12 mouse cellular contexts compared by ENCODE assay signal in genomic region chr2:114622550-114622939, GRCm38 (mm10). TPM values are rescaled to one million over a fixed set of nuclear protein-coding genes. Genes with fewer than 3 reads are reported as not detected.
DNase-seq lines count a peak whose midpoint lies in the region; ATAC-seq and TF ChIP-seq lines count a peak whose summit lies in the region.
"Had no signal": no experiment of that assay in that cellular context is flagged by ENCODE, and none has a peak within 500 bp of the region (broad histone marks: within the 10 kb centered on the region; RNA-seq: fewer than 3 reads in every experiment).

No protein-coding gene starts in this region.

- no peaks in the 10 kb centered on the region for H3K9me3 ChIP-seq in heart, embryonic 11.5 days (replicated peaks; ENCODE audit: control insufficient read depth, low read length)
- H3K9me3 ChIP-seq in MEL (replicated peaks; ENCODE audit: insufficient read depth, low read length) = no peaks in the 10 kb centered on the region
- no peaks in the 10 kb centered on the region for H3K9me3 ChIP-seq in forebrain, embryonic 14.5 days (replicated peaks; ENCODE audit: control insufficient read depth, low read length)
- no peaks in the 10 kb centered on the region for H3K9me3 ChIP-seq in kidney, postnatal 0 days (replicated peaks; ENCODE audit: low read length)
- H3K9me3 ChIP-seq: embryonic facial prominence, embryonic 15.5 days; heart, embryonic 10.5 days had no signal

- H3K79me2 ChIP-seq in heart, adult 2 months (replicated peaks; ENCODE audit: control insufficient read depth, insufficient read depth, low read length) = no peaks in the 10 kb centered on the region
- no peaks in the 10 kb centered on the region for H3K79me2 ChIP-seq in MEL (ENCODE audit: control insufficient read depth, insufficient read depth, low read length, poor library complexity)

- H3K4me1 ChIP-seq in heart, adult 2 months (ENCODE audit: control insufficient read depth, insufficient read depth, low read length) = no peaks in the 10 kb centered on the region; the same call in 1 of the 2 replicates
- H3K4me1 ChIP-seq in heart, embryonic 11.5 days (ENCODE audit: control insufficient read depth, insufficient read depth, low read length) = 0 out of 2 replicates have a peak, but pooled peaks cover 2% of the 10 kb centered on the region
- H3K4me1 ChIP-seq in MEL (ENCODE audit: control insufficient read depth in 1 of 2, insufficient read depth in 2 of 2, low read length in 2 of 2) = no peaks in the 10 kb centered on the region
- H3K4me1 ChIP-seq in forebrain, embryonic 14.5 days (ENCODE audit: control insufficient read depth, insufficient read depth, low read length) = peaks cover 11% of the 10 kb centered on the region
- H3K4me1 ChIP-seq in kidney, postnatal 0 days (replicated peaks; ENCODE audit: insufficient read depth, low read length) = no peaks in the 10 kb centered on the region
- H3K4me1 ChIP-seq: embryonic facial prominence, embryonic 15.5 days had no signal

- peak overlapping the region; percentile 22; the same call in 1 of the 2 replicates for H3K4me3 ChIP-seq in heart, adult 2 months
- H3K4me3 ChIP-seq in heart, embryonic 11.5 days (ENCODE audit: low read depth, low read length) = no peak overlapping the region
- no peak overlapping the region for H3K4me3 ChIP-seq in MEL (ENCODE audit: control insufficient read depth in 1 of 2, insufficient read depth in 1 of 2, low read depth in 2 of 2, low read length in 2 of 2)
- no peak overlapping the region for H3K4me3 ChIP-seq in forebrain, embryonic 14.5 days (ENCODE audit: low read depth, low read length)
- H3K4me3 ChIP-seq in kidney, postnatal 0 days (replicated peaks; ENCODE audit: low read depth, low read length) = no peak overlapping the region
- H3K4me3 ChIP-seq: embryonic facial prominence, embryonic 15.5 days; heart, embryonic 10.5 days had no signal

- H3K9ac ChIP-seq in heart, adult 2 months (ENCODE audit: low read depth, low read length) = no peak overlapping the region
- H3K9ac ChIP-seq in heart, embryonic 11.5 days (ENCODE audit: low read depth, low read length) = no peak overlapping the region
- H3K9ac ChIP-seq in MEL (ENCODE audit: control insufficient read depth, low read depth, low read length, poor library complexity, severe bottlenecking) = no peak overlapping the region
- H3K9ac ChIP-seq in forebrain, embryonic 14.5 days (ENCODE audit: low read length) = no peak overlapping the region
- H3K9ac ChIP-seq in kidney, postnatal 0 days (ENCODE audit: low read depth, low read length) = no peak overlapping the region
- H3K9ac ChIP-seq: embryonic facial prominence, embryonic 15.5 days; lung, embryonic 14.5 days had no signal

- no peaks in the 10 kb centered on the region for H3K36me3 ChIP-seq in heart, adult 2 months (ENCODE audit: control insufficient read depth, insufficient read depth, low read length)
- H3K36me3 ChIP-seq in heart, embryonic 11.5 days (ENCODE audit: control insufficient read depth, insufficient read depth, low read length) = no peaks in the 10 kb centered on the region
- H3K36me3 ChIP-seq in MEL (ENCODE audit: control insufficient read depth in 1 of 2, insufficient read depth in 2 of 2, low read length in 2 of 2) = peaks cover 0 to 9% of the 10 kb centered on the region in 2 experiments; a peak in 2 of 4 replicates
- no peaks in the 10 kb centered on the region for H3K36me3 ChIP-seq in forebrain, embryonic 14.5 days (ENCODE audit: control insufficient read depth, insufficient read depth, low read length)
- no peaks in the 10 kb centered on the region for H3K36me3 ChIP-seq in kidney, postnatal 0 days (ENCODE audit: insufficient read depth, low read length)
- H3K36me3 ChIP-seq: embryonic facial prominence, embryonic 15.5 days; heart, embryonic 10.5 days had no signal

- TF ChIP-seq POLR2A in heart, adult 2 months (IDR thresholded peaks at IDR 0.05; ENCODE audit: insufficient read depth, low read depth, low read length) = no peak
- TF ChIP-seq POLR2A in MEL (IDR thresholded peaks at IDR 0.05; ENCODE audit: control insufficient read depth in 1 of 2, insufficient read depth in 1 of 2, low read depth in 1 of 2, low read length in 2 of 2, poor library complexity in 1 of 2) = no peak

- H3K27ac ChIP-seq in heart, adult 2 months = no peak overlapping the region
- H3K27ac ChIP-seq in heart, embryonic 11.5 days (ENCODE audit: low read depth, low read length) = no peak overlapping the region
- no peak overlapping the region for H3K27ac ChIP-seq in MEL (ENCODE audit: control insufficient read depth, low read depth, low read length)
- H3K27ac ChIP-seq in forebrain, embryonic 14.5 days (ENCODE audit: low read depth, low read length) = peak overlapping the region; percentile 63
- no peak overlapping the region for H3K27ac ChIP-seq in kidney, postnatal 0 days
- H3K27ac ChIP-seq: embryonic facial prominence, embryonic 15.5 days had no signal

- no peak for TF ChIP-seq RAD21 in MEL (IDR thresholded peaks at IDR 0.05; ENCODE audit: low read depth, low read length)

- ATAC-seq in heart, embryonic 11.5 days (replicated peaks; ENCODE audit: insufficient number of reproducible peaks, low FRiP score, low TSS enrichment) = no peak
- peak; percentile 79 for ATAC-seq in forebrain, embryonic 14.5 days
- no peak for ATAC-seq in kidney, postnatal 0 days (replicated peaks; ENCODE audit: low FRiP score, low read depth)

- TF ChIP-seq CTCF in heart, adult 2 months (IDR thresholded peaks at IDR 0.05) = no peak
- TF ChIP-seq CTCF in MEL (IDR thresholded peaks at IDR 0.05 in 2 of 3, conservative IDR thresholded peaks at IDR 0.05 in 1 of 3; ENCODE audit: control insufficient read depth in 1 of 3, insufficient read depth in 1 of 3, low read depth in 2 of 3, low read length in 3 of 3, poor library complexity in 1 of 3, severe bottlenecking in 1 of 3) = no peak
- TF ChIP-seq CTCF in kidney, postnatal 0 days (IDR thresholded peaks at IDR 0.05; ENCODE audit: low read depth) = no peak

- no peak for TF ChIP-seq EP300 in heart, adult 2 months (IDR thresholded peaks at IDR 0.05; ENCODE audit: insufficient read depth, low read depth, low read length)
- TF ChIP-seq EP300 in MEL (IDR thresholded peaks at IDR 0.05; ENCODE audit: low read depth in 1 of 2, low read length in 2 of 2) = no peak

- no peaks in the 10 kb centered on the region for H3K27me3 ChIP-seq in heart, adult 2 months (ENCODE audit: control insufficient read depth, insufficient read depth, low read length)
- H3K27me3 ChIP-seq in heart, embryonic 11.5 days (ENCODE audit: control insufficient read depth, insufficient read depth, low read length) = no peaks in the 10 kb centered on the region
- H3K27me3 ChIP-seq in MEL (ENCODE audit: control insufficient read depth in 1 of 2, insufficient read depth in 2 of 2, low read length in 2 of 2) = no peaks in the 10 kb centered on the region
- H3K27me3 ChIP-seq in forebrain, embryonic 14.5 days (replicated peaks; ENCODE audit: control insufficient read depth, insufficient read depth, low read length) = no peaks in the 10 kb centered on the region
- no peaks in the 10 kb centered on the region for H3K27me3 ChIP-seq in kidney, postnatal 0 days (ENCODE audit: insufficient read depth, low read length)
- H3K27me3 ChIP-seq: CH12.LX; embryonic facial prominence, embryonic 15.5 days had no signal

- H3K4me2 ChIP-seq in heart, embryonic 11.5 days = no peak overlapping the region
- no peak overlapping the region for H3K4me2 ChIP-seq in forebrain, embryonic 14.5 days (ENCODE audit: low read length)
- no peak overlapping the region for H3K4me2 ChIP-seq in kidney, postnatal 0 days (ENCODE audit: low read length)
- H3K4me2 ChIP-seq: embryonic facial prominence, embryonic 15.5 days; lung, embryonic 14.5 days had no signal

- intact Hi-C loops in heart, adult 2 months (cut with DNase I) = no loop called here

- 26% methylated on average over 2 of the region's 2 CpGs for WGBS in heart, adult 2 months
- WGBS in heart, embryonic 11.5 days (ENCODE audit: insufficient replicate concordance) = 6% methylated on average over 2 of the region's 2 CpGs
- WGBS in forebrain, embryonic 14.5 days = 0% methylated on average over 2 of the region's 2 CpGs
- 21% methylated on average over 2 of the region's 2 CpGs for WGBS in kidney, postnatal 0 days

- no peak for DNase-seq in heart, adult 2 months
- DNase-seq in MEL (ENCODE audit: low read depth, low spot score) = peak; percentile 18
- DNase-seq in forebrain, embryonic 14.5 days (ENCODE audit: low spot score) = no peak
- peak; percentile 86 for DNase-seq in kidney, postnatal 0 days (ENCODE audit: low spot score)
- no peak for DNase-seq in c-Kit-positive CD71-positive TER-119-positive erythroid progenitor cells, embryonic 14.5 days (ENCODE audit: low spot score)
- no peak for DNase-seq in natural killer cell, adult 2 months (ENCODE audit: low spot score in 2 of 2)
- DNase-seq in cerebellum, adult 11 months = no peak

TF ChIP-seq in MEL, 35 proteins besides CTCF, POLR2A, EP300 and RAD21 (continues in another document):
- no peak for TF ChIP-seq TCF12 (IDR thresholded peaks at IDR 0.05; ENCODE audit: low read depth, low read length)
- no peak for TF ChIP-seq SIN3A (IDR thresholded peaks at IDR 0.05; ENCODE audit: low read length)
- TF ChIP-seq MYC (IDR thresholded peaks at IDR 0.05; ENCODE audit: low read depth, low read length) = no peak
- no peak for TF ChIP-seq NRF1 (IDR thresholded peaks at IDR 0.05; ENCODE audit: insufficient read depth, low read depth, low read length, poor library complexity, severe bottlenecking)
- no peak for TF ChIP-seq KAT2A (conservative IDR thresholded peaks at IDR 0.05; ENCODE audit: low read depth, low read length)
- no peak for TF ChIP-seq POLR2AphosphoS5 (IDR thresholded peaks at IDR 0.05; ENCODE audit: borderline replicate concordance, low read depth, low read length)
- TF ChIP-seq MAX (IDR thresholded peaks at IDR 0.05; ENCODE audit: low read length) = no peak
- no peak for TF ChIP-seq JUND (IDR thresholded peaks at IDR 0.05; ENCODE audit: low read depth, low read length)
- TF ChIP-seq TBP (IDR thresholded peaks at IDR 0.05; ENCODE audit: low read depth, low read length) = no peak
- TF ChIP-seq POLR2AphosphoS2 (IDR thresholded peaks at IDR 0.05; ENCODE audit: low read length) = no peak
- TF ChIP-seq CHD2 (IDR thresholded peaks at IDR 0.05; ENCODE audit: low read length) = no peak
- no peak for TF ChIP-seq USF1 (IDR thresholded peaks at IDR 0.05; ENCODE audit: low read depth, low read length)
- TF ChIP-seq GABPA (IDR thresholded peaks at IDR 0.05; ENCODE audit: low read depth, low read length) = no peak
- TF ChIP-seq CHD1 (IDR thresholded peaks at IDR 0.05; ENCODE audit: low read depth, low read length) = no peak

RNA-seq across cellular contexts. Expression of gene Dph6, which starts 32.2 kb away (rescaled TPM):
- total RNA-seq in heart, adult 2 months (2021) = 1 to 10 TPM; 6.3 to 7.3 TPM
- polyA plus RNA-seq in heart, adult 2 months (2012; rRNA removed) = 6.9 and 12.4 TPM in 2 replicates
- 17.2 and 18.6 TPM in 2 replicates for polyA plus RNA-seq in heart, embryonic 11.5 days (2014; fragmentation: Nextera tagmentation; extraction: Ambion mirVana)
- total RNA-seq in MEL (2012; rRNA removed) = 10.5 and 11.1 TPM in 2 replicates
- polyA plus RNA-seq in MEL (2012; ENCODE audit: insufficient read depth in 1 of 2, insufficient read length in 2 of 2, low read depth in 1 of 2, low replicate concordance in 2 of 2, missing spikeins in 1 of 2) = 10 to 100 TPM; 20.8 to 55.4 TPM
- polyA plus RNA-seq in forebrain, embryonic 14.5 days (2014; fragmentation: Nextera tagmentation; extraction: Ambion mirVana) = 16.1 and 18.4 TPM in 2 replicates
- polyA plus RNA-seq in kidney, postnatal 0 days (2015; fragmentation: Nextera tagmentation; extraction: Ambion mirVana) = 20.9 and 24.5 TPM in 2 replicates

Comparison
In these comparisons a context has a peak if more than half of its experiments do, and no peak if none do; other contexts are left out.
1. DNase-seq: peak in MEL (single experiment) and kidney, postnatal 0 days (single experiment); none in heart, adult 2 months (0 of 2), forebrain, embryonic 14.5 days (single experiment), c-Kit-positive CD71-positive TER-119-positive erythroid progenitor cells, embryonic 14.5 days (single experiment), natural killer cell, adult 2 months (0 of 2) and cerebellum, adult 11 months (single experiment).